Mouse (Mus musculus) forebrain, embryonic 15.5 days (tissue): ENCODE results near the gene Cib4. TPM values are rescaled to one million over a fixed set of nuclear protein-coding genes. Genes with fewer than 3 reads are reported as not detected.

ENCODE experiments used
- ATAC-seq: fragments of 200-750 bp; cut with Nextera tagmentation; replicated peaks from 2 replicates; pipeline ENCODE4 v1.8.0; 2017; ENCODE audit warnings: mild to moderate bottlenecking, moderate TSS enrichment, moderate library complexity
- H3K27ac ChIP-seq: fragments of 300-500 bp; sonication (generic); replicated peaks from 2 replicates; pipeline ENCODE4 v1.5.1; 2015; ENCODE audit warnings: mild to moderate bottlenecking, inconsistent platforms
- H3K27me3 ChIP-seq: fragments of 300-500 bp; sonication (generic); 2 replicates; pipeline ENCODE4 v1.6.1; 2015; ENCODE audit warnings: inconsistent platforms
- H3K36me3 ChIP-seq: fragments of 300-500 bp; sonication (generic); 2 replicates; pipeline ENCODE4 v1.6.1; 2015; ENCODE audit warnings: mild to moderate bottlenecking, inconsistent platforms
- H3K4me1 ChIP-seq: fragments of 300-500 bp; sonication (generic); 2 replicates; pipeline ENCODE4 v1.6.1; 2015; ENCODE audit warnings: inconsistent platforms
- H3K4me2 ChIP-seq: fragments of 300-500 bp; sonication (generic); replicated peaks from 2 replicates; pipeline ENCODE4 v1.6.1; 2015; ENCODE audit warnings: mild to moderate bottlenecking, inconsistent platforms
- H3K4me3 ChIP-seq: fragments of 300-500 bp; sonication (generic); 2 replicates; pipeline ENCODE4 v1.5.1; 2015; ENCODE audit warnings: mild to moderate bottlenecking, inconsistent platforms
- H3K9ac ChIP-seq: fragments of 300-500 bp; sonication (generic); replicated peaks from 2 replicates; pipeline ENCODE4 v1.6.1; 2015; ENCODE audit warnings: mild to moderate bottlenecking, inconsistent platforms
- H3K9me3 ChIP-seq: fragments of 300-500 bp; sonication (generic); 2 replicates; pipeline ENCODE4 v1.6.1; 2016; ENCODE audit warnings: inconsistent platforms
- whole genome bisulfite sequencing: fragments of 180-500 bp; shearing (Covaris S2); methylation state at CpG from one replicate; pipeline ENCODE4 v1.1.7; 2015; ENCODE audit warnings: mixed read lengths; 5-methylcytosine and 5-hydroxymethylcytosine counted together
- polyA plus RNA-seq: library from polyadenylated mRNA; unstranded; fragments of >200 nt; fragmentation: Nextera tagmentation; extraction: Ambion mirVana; gene quantifications from 2 replicates; pipeline ENCODE4 v1.2.1, GENCODE M21; 2015

The Cib4 gene
- polyA plus RNA-seq, 1 experiment from 2014 or later, result not detected

DNA sequence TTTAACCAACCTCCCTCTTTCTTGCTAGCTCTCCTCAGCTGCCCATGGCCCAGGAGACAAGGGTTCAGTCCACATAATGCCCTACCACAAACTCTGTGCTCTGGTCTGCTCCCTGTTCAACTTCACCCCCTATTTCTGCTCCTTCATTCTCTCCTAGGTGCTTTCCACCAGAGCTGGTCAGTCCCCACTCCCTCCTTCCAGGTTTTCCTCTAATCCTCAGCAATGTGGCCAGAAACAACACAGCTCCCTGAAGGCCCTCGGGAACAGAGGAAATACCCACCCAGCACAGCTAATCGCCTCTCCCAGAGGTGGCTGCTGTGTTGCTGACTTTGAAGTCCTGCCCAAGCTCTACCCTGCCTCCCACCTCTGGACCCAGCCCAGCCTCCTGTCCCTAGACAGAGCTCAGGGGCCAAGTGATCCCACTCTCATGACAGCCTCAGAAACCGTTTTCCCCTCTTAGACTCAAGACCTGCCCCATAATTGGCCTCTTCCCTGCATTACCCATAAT, 14.4 kb upstream of the Cib4 start:
- WGBS, result 29% methylated on average over 3 of the region's 3 CpGs
- no peak for ATAC-seq

DNA sequence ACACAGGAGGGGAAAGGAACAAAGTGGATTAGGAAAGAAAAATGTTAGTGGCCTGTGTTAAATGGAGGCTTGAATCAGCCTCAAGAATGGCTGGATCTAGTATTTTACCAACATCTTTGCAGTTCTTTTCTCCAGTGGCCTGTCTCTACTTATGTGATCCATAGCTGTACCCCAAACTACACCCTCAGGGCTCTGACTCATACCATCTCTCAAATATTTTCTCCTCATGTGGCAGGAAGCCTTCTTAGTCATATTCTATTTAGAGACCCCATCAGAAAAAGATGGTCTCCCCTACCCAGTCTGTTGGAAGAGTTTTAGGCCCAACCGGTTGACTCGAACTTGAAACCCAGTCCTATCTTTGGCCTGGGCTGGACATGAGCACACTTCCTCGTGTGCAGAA, 13.8 kb upstream of the Cib4 start:
- 86% methylated on average over 3 of the region's 3 CpGs for WGBS
- no peak for ATAC-seq
- Histone ChIP-seq H3K27ac (no peak overlapping the region), H3K27me3 (no peaks in the 10 kb centered on the region), H3K4me1 (no peaks in the 10 kb centered on the region), H3K36me3 (no peaks in the 10 kb centered on the region), H3K9ac (no peak overlapping the region), H3K4me3 (no peak overlapping the region), H3K4me2 (no peak overlapping the region), H3K9me3 (no peaks in the 10 kb centered on the region)

More for the DNA sequence above, 14.4 kb upstream of the Cib4 start:
- no peaks in the 10 kb centered on the region for H3K4me1 ChIP-seq
- H3K27ac ChIP-seq, result no peak overlapping the region
- no peak overlapping the region for H3K9ac ChIP-seq
- H3K36me3 ChIP-seq, result no peaks in the 10 kb centered on the region
- no peaks in the 10 kb centered on the region for H3K9me3 ChIP-seq
- H3K27me3 ChIP-seq, result no peaks in the 10 kb centered on the region
- no peak overlapping the region for H3K4me3 ChIP-seq
- H3K4me2 ChIP-seq, result no peak overlapping the region

DNA sequence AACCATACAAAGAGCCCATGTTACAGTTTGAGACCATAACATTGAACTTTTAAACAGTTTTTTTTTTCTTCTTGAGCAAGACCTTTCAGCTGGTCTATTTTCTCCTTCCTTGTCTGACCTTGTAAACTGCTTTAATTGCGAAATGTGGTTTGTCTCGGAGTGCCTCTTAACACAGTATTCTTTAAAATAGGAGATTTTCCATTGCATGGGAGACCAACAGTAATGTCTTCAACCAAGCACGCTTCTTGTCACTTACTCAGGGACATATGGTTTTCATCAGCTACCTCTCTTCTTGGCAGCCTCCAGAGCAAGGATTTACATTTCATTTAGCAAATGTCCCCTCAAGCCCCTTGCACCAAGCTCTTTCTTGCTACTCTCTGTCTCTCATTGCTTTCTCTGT, 10.6 kb upstream of the Cib4 start:
- Histone ChIP-seq H3K4me2 (no peak overlapping the region), H3K9ac (no peak overlapping the region), H3K4me1 (no peaks in the 10 kb centered on the region), H3K27ac (no peak overlapping the region), H3K36me3 (no peaks in the 10 kb centered on the region), H3K27me3 (no peaks in the 10 kb centered on the region), H3K4me3 (no peak overlapping the region), H3K9me3 (no peaks in the 10 kb centered on the region)
- ATAC-seq, result no peak
- WGBS, result 73% methylated on average over 3 of the region's 3 CpGs

DNA sequence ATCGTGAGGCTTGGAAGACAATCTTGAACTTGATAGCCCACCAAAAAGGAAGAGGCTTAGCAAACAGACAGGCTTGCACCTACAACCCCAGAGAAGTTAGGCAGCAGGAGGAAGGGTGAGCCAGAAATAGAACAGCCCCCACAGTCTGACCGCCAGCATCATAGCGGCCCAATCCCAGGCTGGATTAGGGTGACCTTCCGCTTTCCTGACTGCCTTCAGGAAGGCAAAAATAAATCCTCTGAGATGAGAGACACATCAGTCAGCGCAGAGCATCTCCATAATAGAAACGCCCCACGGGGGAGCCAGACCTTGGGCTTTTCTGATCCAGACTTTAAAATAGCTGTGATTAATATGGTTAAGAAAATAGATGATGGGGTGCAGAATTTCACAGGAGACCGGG, 9.3 kb upstream of the Cib4 start:
- no peak for ATAC-seq
- WGBS, result 79% methylated on average over 8 of the region's 8 CpGs
- no peak overlapping the region for H3K9ac ChIP-seq
- H3K36me3 ChIP-seq, result no peaks in the 10 kb centered on the region
- H3K27ac ChIP-seq, result no peak overlapping the region
- H3K4me1 ChIP-seq, result peaks cover 7% of the 10 kb centered on the region
- H3K27me3 ChIP-seq, result no peaks in the 10 kb centered on the region
- H3K4me2 ChIP-seq, result no peak overlapping the region
- H3K4me3 ChIP-seq, result no peak overlapping the region
- H3K9me3 ChIP-seq, result no peaks in the 10 kb centered on the region

DNA sequence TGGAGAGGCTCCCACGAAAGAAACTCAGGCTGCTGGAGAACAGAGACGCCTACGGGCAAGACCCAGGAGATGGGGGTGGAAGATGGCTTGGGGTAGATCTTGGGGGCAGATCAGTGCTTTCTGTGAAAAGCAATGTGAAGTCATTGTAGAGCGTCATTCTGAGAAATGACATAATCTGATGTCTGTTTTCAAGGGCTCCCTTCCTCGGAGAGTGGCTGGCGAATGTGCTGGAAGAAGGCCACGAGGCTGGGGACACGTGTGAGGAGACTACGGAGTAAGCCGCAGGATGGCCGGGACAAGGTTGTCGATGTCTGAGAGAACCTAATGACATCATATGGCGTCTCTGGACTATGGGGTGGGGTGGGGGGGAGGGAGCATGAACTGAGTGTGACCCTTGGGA, 8.3 kb upstream of the Cib4 start:
- no peak overlapping the region for H3K27ac ChIP-seq

DNA sequence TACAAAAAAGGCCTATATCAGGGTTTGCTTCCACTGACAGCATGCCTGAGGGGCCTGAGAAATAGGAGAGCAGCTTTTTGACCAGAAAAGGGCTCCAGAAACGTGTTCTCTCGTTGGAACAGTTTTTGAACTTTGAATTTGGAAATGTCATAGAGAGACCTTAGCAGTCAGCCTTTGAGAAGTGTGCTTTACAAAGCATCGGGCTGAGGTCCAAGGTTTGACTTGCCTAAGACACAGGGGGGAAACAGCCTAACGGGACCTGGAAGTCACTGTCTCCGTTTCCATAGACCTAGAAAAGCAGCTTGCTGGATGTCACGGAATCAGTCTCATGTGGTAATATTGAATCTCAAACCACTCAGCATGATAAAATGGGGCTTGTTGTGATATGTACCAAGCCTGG, 6.4 kb upstream of the Cib4 start:
- no peak overlapping the region for H3K4me3 ChIP-seq
- no peaks in the 10 kb centered on the region for H3K36me3 ChIP-seq
- WGBS, result 83% methylated on average over 6 of the region's 6 CpGs
- no peaks in the 10 kb centered on the region for H3K27me3 ChIP-seq
- no peaks in the 10 kb centered on the region for H3K9me3 ChIP-seq
- no peak overlapping the region for H3K27ac ChIP-seq
- H3K4me1 ChIP-seq, result peaks cover 7% of the 10 kb centered on the region
- H3K9ac ChIP-seq, result no peak overlapping the region
- H3K4me2 ChIP-seq, result no peak overlapping the region
- no peak for ATAC-seq

More for the DNA sequence above, 8.3 kb upstream of the Cib4 start:
- Histone ChIP-seq H3K4me3 (no peak overlapping the region), H3K9ac (no peak overlapping the region), H3K36me3 (no peaks in the 10 kb centered on the region), H3K4me1 (peaks cover 7% of the 10 kb centered on the region), H3K4me2 (no peak overlapping the region), H3K9me3 (no peaks in the 10 kb centered on the region), H3K27me3 (no peaks in the 10 kb centered on the region)
- ATAC-seq, result no peak
- WGBS, result 89% methylated on average over 13 of the region's 13 CpGs

DNA sequence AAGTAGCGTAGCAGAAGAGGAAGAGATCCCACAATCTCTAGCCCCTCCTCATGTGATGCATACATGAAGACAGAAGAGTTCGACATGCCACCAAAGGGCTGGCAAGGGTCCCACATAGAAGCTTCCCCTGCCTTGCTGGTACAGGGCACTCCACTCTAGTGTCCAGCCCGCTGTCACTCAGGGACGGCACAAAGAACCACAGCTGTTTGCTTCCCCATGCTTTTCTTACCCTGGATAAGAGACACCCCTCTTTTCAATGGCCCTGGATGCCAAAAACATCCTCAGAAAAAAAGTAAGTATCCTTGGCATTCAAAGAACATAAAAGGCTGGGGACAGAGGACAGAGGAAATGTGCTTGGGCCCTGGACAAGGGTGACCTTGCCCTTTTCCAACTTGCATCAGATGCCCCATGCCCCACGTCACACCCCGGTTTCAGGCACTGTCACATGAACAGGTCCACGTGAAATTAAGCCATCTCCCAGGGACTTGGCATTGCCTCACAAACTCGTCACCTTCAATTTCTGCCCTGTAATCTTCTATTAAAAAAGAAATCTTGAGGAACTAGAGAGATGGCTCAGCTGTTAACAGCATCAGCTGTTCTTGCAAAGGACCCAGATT, 5.5 kb upstream of the Cib4 start:
- no peaks in the 10 kb centered on the region for H3K36me3 ChIP-seq
- H3K4me1 ChIP-seq, result peaks cover 7% of the 10 kb centered on the region
- H3K4me2 ChIP-seq, result no peak overlapping the region
- no peak for ATAC-seq
- no peak overlapping the region for H3K4me3 ChIP-seq
- no peaks in the 10 kb centered on the region for H3K9me3 ChIP-seq
- H3K27ac ChIP-seq, result no peak overlapping the region
- H3K27me3 ChIP-seq, result no peaks in the 10 kb centered on the region
- H3K9ac ChIP-seq, result no peak overlapping the region
- WGBS, result 81% methylated on average over 8 of the region's 8 CpGs

DNA sequence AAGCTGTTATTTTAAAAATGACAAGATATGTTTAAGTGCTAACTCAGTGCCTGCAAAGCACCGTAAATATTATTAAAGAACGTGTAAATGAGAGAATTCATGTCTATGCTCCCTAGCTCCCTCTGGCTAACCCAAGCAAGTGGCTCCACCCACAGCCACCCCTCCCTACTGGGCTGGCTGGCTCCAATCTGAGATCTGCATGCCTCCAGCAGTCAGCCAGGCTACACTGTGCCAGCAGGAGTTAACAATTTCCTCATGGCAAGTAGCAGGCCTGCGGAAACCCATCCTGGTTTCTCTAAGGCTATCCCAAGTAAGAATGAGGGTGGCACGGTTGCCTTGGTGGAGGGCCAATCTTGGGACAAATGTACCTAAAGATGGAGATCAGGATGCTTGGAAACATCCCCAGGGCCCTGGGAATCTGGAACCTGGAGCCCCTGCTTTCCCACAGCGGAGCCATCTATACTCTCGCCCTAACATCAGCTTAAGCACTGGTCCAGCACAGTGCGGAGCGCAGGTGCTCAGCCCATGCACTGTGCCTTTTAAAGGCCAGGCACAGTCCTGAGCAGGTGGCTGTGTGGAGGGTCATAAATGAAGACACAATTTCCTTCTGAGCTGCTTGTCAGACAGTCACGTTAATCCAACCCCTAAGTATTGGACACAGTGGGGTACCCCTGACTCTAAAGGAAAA, 4.8 kb upstream of the Cib4 start:
- 60% methylated on average over 9 of the region's 9 CpGs for WGBS
- H3K4me3 ChIP-seq, result no peak overlapping the region
- peak; percentile 78 for ATAC-seq

DNA sequence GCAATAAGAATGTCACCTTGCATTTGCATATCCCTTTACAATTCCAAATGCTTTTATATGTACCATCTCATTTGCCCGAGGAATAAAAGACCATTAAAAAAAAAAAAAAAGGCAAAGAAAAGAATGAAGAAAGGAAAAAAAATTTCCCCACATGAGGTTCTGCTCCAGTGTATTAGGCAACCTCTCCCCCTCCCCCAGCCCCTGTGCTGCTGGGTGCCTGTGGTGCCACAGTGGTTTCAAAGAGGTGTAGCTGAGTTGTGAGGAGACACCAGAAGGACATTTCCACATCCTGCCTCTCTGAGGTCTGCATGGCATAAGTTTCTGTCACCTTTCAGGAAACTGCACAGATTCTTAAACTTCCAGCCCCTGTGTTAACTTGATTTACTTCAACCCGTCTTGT, 3.0 kb upstream of the Cib4 start:
- H3K9ac ChIP-seq, result no peak overlapping the region
- H3K4me1 ChIP-seq, result peaks cover 7% of the 10 kb centered on the region
- no peak overlapping the region for H3K4me3 ChIP-seq
- ATAC-seq, result no peak
- WGBS, result 48% methylated on average over 2 of the region's 2 CpGs
- H3K27me3 ChIP-seq, result no peaks in the 10 kb centered on the region
- no peak overlapping the region for H3K27ac ChIP-seq
- no peak overlapping the region for H3K4me2 ChIP-seq
- no peaks in the 10 kb centered on the region for H3K36me3 ChIP-seq
- H3K9me3 ChIP-seq, result no peaks in the 10 kb centered on the region

More for the DNA sequence above, 4.8 kb upstream of the Cib4 start:
- Histone ChIP-seq H3K36me3 (no peaks in the 10 kb centered on the region), H3K4me2 (no peak overlapping the region), H3K9me3 (no peaks in the 10 kb centered on the region), H3K27ac (no peak overlapping the region), H3K27me3 (no peaks in the 10 kb centered on the region), H3K9ac (no peak overlapping the region), H3K4me1 (peaks cover 7% of the 10 kb centered on the region)

DNA sequence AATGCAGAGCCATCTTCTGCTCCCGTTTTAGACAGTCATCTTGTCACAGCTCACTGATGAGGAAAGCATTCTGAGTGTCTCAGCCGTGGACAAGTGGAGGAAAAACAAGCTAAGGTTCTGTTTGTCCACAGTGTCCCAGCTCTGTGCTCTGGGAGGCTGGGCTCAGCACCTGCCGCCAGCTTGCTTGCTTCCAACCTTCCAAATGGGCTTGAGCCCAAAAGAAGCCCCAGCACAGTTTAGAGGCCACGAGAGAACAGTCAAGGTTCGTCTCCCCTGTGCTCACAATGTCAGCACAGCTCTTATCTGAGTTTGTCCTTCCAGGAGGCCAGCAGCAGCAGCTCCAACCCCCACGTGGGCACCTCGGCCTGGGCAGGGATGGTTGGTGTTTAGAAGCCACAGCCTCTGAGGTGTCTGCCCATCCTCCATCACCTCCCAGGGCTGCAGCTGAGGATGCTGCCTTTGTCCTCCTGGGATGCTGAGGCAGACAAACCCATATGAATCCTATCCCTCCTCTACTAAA, 9.5 kb downstream of the Cib4 start:
- 68% methylated on average over 7 of the region's 7 CpGs for WGBS
- Histone ChIP-seq H3K9ac (no peak overlapping the region), H3K4me2 (no peak overlapping the region), H3K9me3 (no peaks in the 10 kb centered on the region), H3K27me3 (no peaks in the 10 kb centered on the region), H3K27ac (no peak overlapping the region), H3K4me1 (no peaks in the 10 kb centered on the region), H3K36me3 (no peaks in the 10 kb centered on the region), H3K4me3 (no peak overlapping the region)
- no peak for ATAC-seq

DNA sequence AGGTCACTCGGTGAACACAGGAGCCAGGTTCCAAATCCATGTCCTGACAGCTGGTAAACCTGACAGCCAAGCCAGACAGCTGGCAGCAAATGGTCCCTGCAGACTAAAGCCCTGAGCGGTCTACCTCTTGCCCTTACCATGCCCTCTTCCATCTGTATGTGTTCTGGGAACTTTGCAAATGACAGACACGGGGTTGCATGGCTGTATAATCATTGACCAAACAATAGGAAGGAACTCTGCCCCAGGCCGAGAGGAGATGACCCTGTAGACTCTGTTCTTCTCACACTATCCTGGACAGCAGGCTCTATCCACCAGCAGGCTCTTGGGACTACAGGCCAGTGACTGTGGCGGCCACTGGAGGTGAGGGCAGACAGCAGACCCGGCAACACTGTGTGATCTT, 11.0 kb downstream of the Cib4 start:
- no peaks in the 10 kb centered on the region for H3K9me3 ChIP-seq
- WGBS, result 88% methylated on average over 6 of the region's 6 CpGs
- ATAC-seq, result no peak

DNA sequence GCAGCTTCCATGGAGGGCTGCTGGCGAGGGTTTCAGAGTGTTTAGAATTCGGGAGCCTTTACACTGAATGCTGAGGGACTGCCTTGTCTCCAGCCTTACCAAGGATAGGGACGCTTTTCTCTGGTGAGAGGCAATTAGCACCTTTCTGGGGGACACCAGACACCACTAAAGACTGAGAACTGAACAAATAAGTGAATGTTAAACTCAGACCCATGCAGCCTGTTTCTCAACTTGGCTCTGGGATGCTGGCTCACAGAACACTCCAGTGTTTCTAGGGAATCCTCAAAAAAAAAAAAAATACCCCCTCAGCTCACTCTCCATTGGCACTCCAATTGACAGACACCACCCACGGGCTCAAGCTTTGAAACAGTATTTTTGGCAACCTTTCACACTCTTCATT, 16.7 kb downstream of the Cib4 start:
- H3K9me3 ChIP-seq, result no peaks in the 10 kb centered on the region
- H3K27ac ChIP-seq, result no peak overlapping the region
- no peak overlapping the region for H3K4me2 ChIP-seq
- peaks cover 30% of the 10 kb centered on the region for H3K4me1 ChIP-seq
- 23% methylated on average over 4 of the region's 4 CpGs for WGBS
- no peaks in the 10 kb centered on the region for H3K36me3 ChIP-seq
- ATAC-seq, result no peak
- H3K27me3 ChIP-seq, result no peaks in the 10 kb centered on the region
- H3K4me3 ChIP-seq, result no peak overlapping the region
- no peak overlapping the region for H3K9ac ChIP-seq

More for the DNA sequence above, 11.0 kb downstream of the Cib4 start:
- H3K27me3 ChIP-seq, result no peaks in the 10 kb centered on the region
- H3K4me1 ChIP-seq, result no peaks in the 10 kb centered on the region
- H3K4me2 ChIP-seq, result no peak overlapping the region
- no peak overlapping the region for H3K9ac ChIP-seq
- no peak overlapping the region for H3K27ac ChIP-seq
- H3K4me3 ChIP-seq, result no peak overlapping the region
- no peaks in the 10 kb centered on the region for H3K36me3 ChIP-seq
